Mouse (Mus musculus) left cerebral cortex, adult 2 months (tissue): ENCODE data around the gene Zcchc3. TPM values are rescaled to one million over a fixed set of nuclear protein-coding genes. Genes with fewer than 3 reads are reported as not detected.

Experiments
- DNase-seq, 2 experiments: peaks; one replicate each; pipeline ENCODE4 v3.0.0; 2021 to 2022; ENCODE audit warnings: low spot score in 2 of 2, mixed read lengths in 1 of 2; ENCODE audit errors: extremely low spot score in 1 of 2
- H3K27ac ChIP-seq: fragments of 200-600 bp; 2 replicates; pipeline ENCODE4 v1.8.1; 2022
- H3K4me3 ChIP-seq: fragments of 200-600 bp; 2 replicates; pipeline ENCODE4 v1.8.1; 2022
- CTCF ChIP-seq: fragments of 200-600 bp; IDR thresholded peaks from 2 replicates; pipeline ENCODE4 v1.8.1; 2022; ENCODE audit warnings: antibody characterized with exemption, mild to moderate bottlenecking, moderate library complexity
- intact Hi-C: fragments of 180-260 bp; cut with DNase I; formaldehyde crosslinking; loops from one replicate; pipeline ENCODE4 v1.15.1; 2025
- total RNA-seq, 2 experiments: library from RNA; stranded (reverse); gene quantifications; 2 replicates each; pipeline ENCODE4 v1.2.3; 2021

Zcchc3 gene
- total RNA-seq, 2 experiments from 2014 or later = 8.5 to 9.9 TPM

GRCm38 (mm10) chr2:152399122-152399542 is 15.7 kb downstream of the Zcchc3 start:
- peak overlapping the region; percentile 63 for H3K27ac ChIP-seq
- no peak for TF ChIP-seq CTCF
- intact Hi-C loops = loop anchor here (5.0 kb wide), 1 partner anchor 273 kb away; no protein-coding TSS in a partner anchor
- DNase-seq = peak in 1 of 2 experiments; percentile 22
- peak overlapping the region; percentile 92 for H3K4me3 ChIP-seq

GRCm38 (mm10) chr2:152398691-152399090 is 16.1 kb downstream of the Zcchc3 start:
- Histone ChIP-seq H3K27ac (peak overlapping the region; percentile 79), H3K4me3 (peak overlapping the region; percentile 92)
- intact Hi-C loops = loop anchor here (5.0 kb wide), 1 partner anchor 274 kb away; no protein-coding TSS in a partner anchor
- TF ChIP-seq CTCF = no peak; the same call in 1 of the 2 replicates
- peak; percentile 87 to 91 for DNase-seq

GRCm38 (mm10) chr2:152397680-152398435 is 17.0 kb downstream of the Zcchc3 start, which contains the start of gene Sox12:
Gene Sox12, minus strand, starts transcription at chr2:152398063.
- DNase-seq = peak; percentile 96 to 98
- Histone ChIP-seq H3K4me3 (peak within 1 kb of the TSS; percentile 92), H3K27ac (peak within 1 kb of the TSS; percentile 98)
- TF ChIP-seq CTCF = no peak
- intact Hi-C loops = loop anchor here (1.0 to 5.0 kb wide), 3 partner anchors 13 to 274 kb away; no protein-coding TSS in a partner anchor

GRCm38 (mm10) chr2:152397004-152397589 is 17.7 kb downstream of the Zcchc3 start:
- peak overlapping the region; percentile 98 for H3K27ac ChIP-seq
- peak; percentile 3 for TF ChIP-seq CTCF
- peak; percentile 83 to 88 for DNase-seq
- H3K4me3 ChIP-seq = peak overlapping the region; percentile 92
- intact Hi-C loops = loop anchor here (1.0 to 5.0 kb wide), 3 partner anchors 14 to 275 kb away; no protein-coding TSS in a partner anchor

- peak; percentile 83 to 88 for DNase-seq
- peak overlapping the region; percentile 98 for H3K27ac ChIP-seq
- H3K4me3 ChIP-seq = peak overlapping the region; percentile 92
- intact Hi-C loops = loop anchor here (1.0 to 5.0 kb wide), 3 partner anchors 14 to 276 kb away; no protein-coding TSS in a partner anchor
- TF ChIP-seq CTCF = peak; percentile 40
These were observed 18.5 kb downstream of the Zcchc3 start for GRCm38 (mm10) chr2:152396110-152397003.

- Histone ChIP-seq H3K4me3 (peak overlapping the region; percentile 92), H3K27ac (peak overlapping the region; percentile 70)
- intact Hi-C loops = loop anchor here (5.0 kb wide), 1 partner anchor 277 kb away; no protein-coding TSS in a partner anchor
- DNase-seq = peak in 1 of 2 experiments; percentile 26
- TF ChIP-seq CTCF = no peak
These were observed 19.4 kb downstream of the Zcchc3 start for GRCm38 (mm10) chr2:152395271-152395920.

- DNase-seq = no peak
- Histone ChIP-seq H3K27ac (no peak overlapping the region), H3K4me3 (no peak overlapping the region)
- no peak for TF ChIP-seq CTCF
- intact Hi-C loops = loop anchor here (5.0 kb wide), 1 partner anchor 154 kb away; no protein-coding TSS in a partner anchor
These were observed 21.4 kb downstream of the Zcchc3 start for GRCm38 (mm10) chr2:152393225-152394017.

- H3K27ac ChIP-seq = no peak overlapping the region
- peak in 1 of 2 experiments; percentile 21 for DNase-seq
- H3K4me3 ChIP-seq = no peak overlapping the region
- peak; percentile 78 for TF ChIP-seq CTCF
- intact Hi-C loops = loop anchor here (1.0 to 5.0 kb wide), 2 partner anchors 45 to 155 kb away; no protein-coding TSS in a partner anchor
These were observed 22.0 kb downstream of the Zcchc3 start for GRCm38 (mm10) chr2:152392786-152393185.

GRCm38 (mm10) chr2:152384191-152384590 is 30.6 kb downstream of the Zcchc3 start:
- intact Hi-C loops = no loop called here
- no peak for TF ChIP-seq CTCF
- H3K4me3 ChIP-seq = no peak overlapping the region
- DNase-seq = no peak
- no peak overlapping the region for H3K27ac ChIP-seq

- no peak for TF ChIP-seq CTCF
- intact Hi-C loops = no loop called here
- Histone ChIP-seq H3K27ac (peak within 1 kb of the TSS; percentile 13; the same call in 1 of the 2 replicates), H3K4me3 (peak within 1 kb of the TSS; percentile 42)
- peak; percentile 50 to 70 for DNase-seq
These were observed 38.5 kb downstream of the Zcchc3 start, which contains the start of gene Nrsn2 for GRCm38 (mm10) chr2:152376345-152376741. Gene Nrsn2, minus strand, starts transcription at chr2:152376638.
